Mouse (Mus musculus): ENCODE results near the gene Pitpnc1. TPM values are rescaled to one million over a fixed set of nuclear protein-coding genes. Genes with fewer than 3 reads are reported as not detected.

Gene Pitpnc1
- polyA plus RNA-seq, 2 experiments, result 3.0 to 5.8 TPM

DNA sequence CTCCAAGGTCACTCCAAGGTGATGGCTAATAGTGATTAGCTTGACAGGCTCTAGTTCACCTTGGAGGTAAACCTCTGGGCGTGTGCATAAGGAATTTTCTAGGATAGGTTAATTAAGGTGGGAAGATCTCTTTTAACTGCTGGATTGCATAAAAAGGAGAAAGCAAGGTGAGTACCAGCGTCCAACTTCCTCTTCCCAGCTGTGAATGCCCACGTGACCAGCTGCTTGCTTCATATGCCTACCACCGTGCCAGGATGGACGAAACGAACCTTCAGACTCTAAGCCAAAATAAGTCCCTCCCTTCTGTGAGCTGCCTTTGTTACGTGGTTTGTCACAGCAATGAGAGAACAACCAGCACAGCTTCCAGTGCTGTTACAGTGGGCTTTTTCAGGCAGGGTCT is 228.8 kb downstream of the Pitpnc1 start:
- 71% methylated on average over 7 of the region's 7 CpGs for WGBS (ENCODE audit: insufficient replicate concordance)
- TF ChIP-seq CTCF (IDR thresholded peaks at IDR 0.05; ENCODE audit: low read depth), result no peak
- TF ChIP-seq EP300 (IDR thresholded peaks at IDR 0.05; ENCODE audit: low read depth), result no peak

GRCm38 (mm10) chr11:107238506-107238905 is 232.0 kb downstream of the Pitpnc1 start:
- no peak for DNase-seq (ENCODE audit: low read depth in 3 of 3, low spot score in 3 of 3)
- Histone ChIP-seq H3K4me3 (ENCODE audit: insufficient read depth in 1 of 2, low read depth in 2 of 2, low read length in 2 of 2) (no peak overlapping the region), H3K27ac (no peak overlapping the region), H3K27me3 (ENCODE audit: control insufficient read depth, insufficient read depth, low read length) (no peaks in the 10 kb centered on the region), H3K9ac (replicated peaks) (no peak overlapping the region), H3K4me1 (replicated peaks; ENCODE audit: control insufficient read depth in 2 of 2, insufficient read depth in 2 of 2, low read length in 1 of 2) (no peaks in the 10 kb centered on the region), H3K4me2 (ENCODE audit: low read depth) (no peak overlapping the region), H3K9me3 (ENCODE audit: control insufficient read depth, low read length) (no peaks in the 10 kb centered on the region), H3K36me3 (replicated peaks; ENCODE audit: control insufficient read depth, insufficient read depth, low read depth) (no peaks in the 10 kb centered on the region)
- ATAC-seq (ENCODE audit: insufficient read depth), result no peak
- no peak for TF ChIP-seq CTCF (IDR thresholded peaks at IDR 0.05; ENCODE audit: low read depth)
- 83% methylated on average over 6 of the region's 6 CpGs for WGBS (ENCODE audit: insufficient replicate concordance)

More for the DNA sequence above, 228.8 kb downstream of the Pitpnc1 start:
- no peaks in the 10 kb centered on the region for H3K36me3 ChIP-seq (replicated peaks; ENCODE audit: control insufficient read depth, insufficient read depth, low read depth)
- H3K4me3 ChIP-seq (ENCODE audit: insufficient read depth in 1 of 2, low read depth in 2 of 2, low read length in 2 of 2), result no peak overlapping the region
- no peak overlapping the region for H3K27ac ChIP-seq
- no peaks in the 10 kb centered on the region for H3K9me3 ChIP-seq (ENCODE audit: control insufficient read depth, low read length)
- no peaks in the 10 kb centered on the region for H3K27me3 ChIP-seq (ENCODE audit: control insufficient read depth, insufficient read depth, low read length)
- no peaks in the 10 kb centered on the region for H3K4me1 ChIP-seq (replicated peaks; ENCODE audit: control insufficient read depth in 2 of 2, insufficient read depth in 2 of 2, low read length in 1 of 2)
- ATAC-seq (ENCODE audit: insufficient read depth) (no peak), DNase-seq (ENCODE audit: low read depth in 3 of 3, low spot score in 3 of 3) (no peak)
- H3K4me2 ChIP-seq (ENCODE audit: low read depth), result no peak overlapping the region
- H3K9ac ChIP-seq (replicated peaks), result no peak overlapping the region

DNA sequence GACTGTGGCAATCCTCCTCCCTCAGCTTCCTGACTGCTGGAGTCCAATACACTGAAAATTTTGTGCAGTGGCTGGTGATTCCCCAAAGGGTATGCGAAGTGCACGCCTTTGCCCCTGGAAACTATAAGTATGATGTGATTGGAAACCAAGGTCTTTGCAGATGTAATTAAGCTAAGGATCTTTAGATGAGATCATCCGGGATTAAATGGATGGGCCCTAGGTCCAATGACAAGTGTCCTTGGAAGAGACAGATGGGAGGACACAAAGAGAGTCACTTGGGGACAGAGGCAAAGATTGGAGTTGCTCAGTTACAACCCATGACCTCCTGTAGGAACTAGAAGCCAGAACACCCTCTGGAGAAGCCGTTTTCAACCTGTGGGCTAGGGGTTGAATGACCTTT is 233.0 kb downstream of the Pitpnc1 start:
- 77% methylated on average over 4 of the region's 4 CpGs for WGBS (ENCODE audit: insufficient replicate concordance)
- Histone ChIP-seq H3K4me2 (ENCODE audit: low read depth) (no peak overlapping the region), H3K9me3 (ENCODE audit: control insufficient read depth, low read length) (no peaks in the 10 kb centered on the region), H3K36me3 (replicated peaks; ENCODE audit: control insufficient read depth, insufficient read depth, low read depth) (no peaks in the 10 kb centered on the region), H3K4me3 (ENCODE audit: insufficient read depth in 1 of 2, low read depth in 2 of 2, low read length in 2 of 2) (no peak overlapping the region), H3K27me3 (ENCODE audit: control insufficient read depth, insufficient read depth, low read length) (no peaks in the 10 kb centered on the region), H3K9ac (replicated peaks) (no peak overlapping the region), H3K27ac (no peak overlapping the region), H3K4me1 (replicated peaks; ENCODE audit: control insufficient read depth in 2 of 2, insufficient read depth in 2 of 2, low read length in 1 of 2) (no peaks in the 10 kb centered on the region)
- ATAC-seq (ENCODE audit: insufficient read depth), result no peak
- no peak for DNase-seq (ENCODE audit: low read depth in 3 of 3, low spot score in 3 of 3)
- TF ChIP-seq EP300 (IDR thresholded peaks at IDR 0.05; ENCODE audit: low read depth) (no peak), CTCF (IDR thresholded peaks at IDR 0.05; ENCODE audit: low read depth) (no peak)

- Histone ChIP-seq H3K9me3 (ENCODE audit: control insufficient read depth, low read length) (no peaks in the 10 kb centered on the region), H3K4me1 (replicated peaks; ENCODE audit: control insufficient read depth in 2 of 2, insufficient read depth in 2 of 2, low read length in 1 of 2) (no peaks in the 10 kb centered on the region), H3K27ac (no peak overlapping the region), H3K4me2 (ENCODE audit: low read depth) (no peak overlapping the region), H3K4me3 (ENCODE audit: insufficient read depth in 1 of 2, low read depth in 2 of 2, low read length in 2 of 2) (no peak overlapping the region), H3K27me3 (ENCODE audit: control insufficient read depth, insufficient read depth, low read length) (no peaks in the 10 kb centered on the region), H3K36me3 (replicated peaks; ENCODE audit: control insufficient read depth, insufficient read depth, low read depth) (no peaks in the 10 kb centered on the region), H3K9ac (replicated peaks) (no peak overlapping the region)
- TF ChIP-seq CTCF (IDR thresholded peaks at IDR 0.05; ENCODE audit: low read depth) (no peak), EP300 (IDR thresholded peaks at IDR 0.05; ENCODE audit: low read depth) (no peak)
- DNase-seq (ENCODE audit: low read depth in 3 of 3, low spot score in 3 of 3) (no peak), ATAC-seq (ENCODE audit: insufficient read depth) (no peak)
- 89% methylated on average over 5 of the region's 5 CpGs for WGBS (ENCODE audit: insufficient replicate concordance)
These were observed 237.1 kb downstream of the Pitpnc1 start for GRCm38 (mm10) chr11:107233252-107233890.

GRCm38 (mm10) chr11:107230128-107230527 is 240.4 kb downstream of the Pitpnc1 start:
- WGBS (ENCODE audit: insufficient replicate concordance), result 85% methylated on average over 10 of the region's 10 CpGs
- no peaks in the 10 kb centered on the region for H3K36me3 ChIP-seq (replicated peaks; ENCODE audit: control insufficient read depth, insufficient read depth, low read depth)
- no peak for DNase-seq (ENCODE audit: low read depth in 3 of 3, low spot score in 3 of 3)

More at GRCm38 (mm10) chr11:107230128-107230527, 240.4 kb downstream of the Pitpnc1 start:
- Histone ChIP-seq H3K27me3 (ENCODE audit: control insufficient read depth, insufficient read depth, low read length) (no peaks in the 10 kb centered on the region), H3K4me3 (ENCODE audit: insufficient read depth in 1 of 2, low read depth in 2 of 2, low read length in 2 of 2) (no peak overlapping the region), H3K4me2 (ENCODE audit: low read depth) (no peak overlapping the region), H3K9me3 (ENCODE audit: control insufficient read depth, low read length) (no peaks in the 10 kb centered on the region), H3K27ac (no peak overlapping the region), H3K4me1 (replicated peaks; ENCODE audit: control insufficient read depth in 2 of 2, insufficient read depth in 2 of 2, low read length in 1 of 2) (no peaks in the 10 kb centered on the region), H3K9ac (replicated peaks) (no peak overlapping the region)
- TF ChIP-seq CTCF (IDR thresholded peaks at IDR 0.05; ENCODE audit: low read depth), result no peak
- ATAC-seq (ENCODE audit: insufficient read depth), result no peak
